Mouse (Mus musculus): ENCODE data around the gene Slco1c1.
"Not testable (repeated sequence)": the region's sequence is repeated elsewhere in the genome, so short reads cannot be mapped to it uniquely, and the experiment has no call there.

The Slco1c1 gene

DNA sequence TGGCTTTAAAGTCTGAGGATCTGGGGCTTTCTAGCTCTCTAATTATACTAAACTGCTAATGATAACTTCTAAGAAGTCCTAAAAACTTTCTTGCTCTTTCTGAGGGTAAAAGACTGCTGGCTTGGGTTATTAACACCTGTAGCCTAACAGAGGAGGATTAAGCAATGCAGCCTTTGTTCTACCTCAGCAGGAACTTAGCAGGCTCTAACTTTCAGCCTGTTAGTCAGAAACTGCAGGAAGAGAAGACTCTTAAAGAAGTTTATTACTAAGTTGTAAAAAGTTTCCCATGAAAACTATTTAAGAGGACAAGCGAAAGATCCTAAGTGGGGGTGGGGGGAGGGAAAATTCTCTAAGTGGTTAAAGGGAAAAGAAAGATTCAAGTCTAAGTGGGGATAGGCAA lies 65.8 kb downstream of the Slco1c1 start:
- DNase-seq (ENCODE audit: low spot score in 2 of 2), result no peak

DNA sequence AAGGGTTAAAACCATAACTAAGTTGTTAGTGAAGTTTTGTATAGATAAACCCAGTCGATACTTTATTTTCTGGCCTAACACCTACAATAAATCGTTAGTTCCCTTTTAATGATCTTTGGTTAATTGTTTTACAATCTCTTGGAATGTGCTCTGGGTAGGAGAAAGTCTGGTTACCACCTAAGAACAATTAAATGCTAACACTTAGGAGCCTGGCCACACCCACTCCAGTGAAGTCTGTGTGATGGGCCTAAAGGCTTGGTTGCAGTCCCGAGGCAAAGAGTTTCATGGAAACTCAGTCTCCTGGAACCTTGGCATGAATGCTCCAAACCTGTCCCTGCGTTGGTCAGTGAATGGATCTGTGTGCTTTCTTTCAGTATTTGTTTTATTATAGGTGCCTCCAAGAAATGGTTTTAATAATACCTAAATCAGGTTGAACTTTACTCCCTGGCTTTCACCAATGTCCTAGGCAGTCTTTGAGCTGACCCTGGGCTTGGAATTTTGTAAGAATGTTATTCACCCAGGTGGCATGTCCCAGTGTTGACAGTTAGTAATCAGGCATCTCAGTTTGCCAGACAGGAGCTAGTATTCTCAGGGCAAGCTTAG lies 66.5 kb downstream of the Slco1c1 start:
- not testable (repeated sequence) for DNase-seq (ENCODE audit: low spot score in 2 of 2)

DNA sequence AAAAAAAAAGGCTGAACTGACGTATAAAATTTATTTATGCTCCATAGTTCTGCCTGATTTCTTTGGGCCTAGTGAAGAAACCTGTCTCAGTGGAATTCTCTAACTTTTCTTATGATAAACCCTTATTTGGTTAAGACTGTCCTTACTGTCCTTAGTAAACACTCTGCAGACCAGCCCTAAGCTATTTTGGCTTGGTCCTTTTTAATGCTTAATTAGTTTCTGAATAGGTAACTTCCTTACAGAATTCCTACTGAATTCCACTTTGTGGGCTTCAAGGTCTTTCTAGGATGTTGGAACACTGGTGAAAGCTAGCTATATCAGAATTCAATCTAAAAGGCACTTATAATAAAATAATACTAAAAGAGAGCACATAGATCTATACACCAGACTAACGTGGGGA lies 71.9 kb downstream of the Slco1c1 start:
- DNase-seq (ENCODE audit: low spot score in 2 of 2), result no peak

DNA sequence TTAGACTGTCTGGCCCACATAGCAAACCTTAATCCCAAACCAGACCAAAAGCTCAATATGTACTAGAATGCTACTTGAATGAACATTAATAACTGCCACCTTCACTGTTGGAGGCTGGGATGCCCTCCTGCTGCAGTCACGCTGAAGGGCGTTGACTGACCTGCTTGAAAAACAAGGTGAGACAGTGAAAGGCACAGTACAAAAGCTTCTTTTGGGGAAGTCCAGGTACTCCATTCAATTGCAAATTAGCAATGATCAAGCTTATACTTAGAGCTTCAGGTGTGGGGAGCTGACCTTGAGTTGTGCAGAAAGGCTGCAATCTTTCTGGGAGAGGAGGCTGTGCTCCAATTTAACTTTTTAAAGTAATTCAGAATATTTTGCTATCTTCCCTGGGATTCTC lies 72.9 kb downstream of the Slco1c1 start:
- no peak for DNase-seq (ENCODE audit: low spot score in 2 of 2)

DNA sequence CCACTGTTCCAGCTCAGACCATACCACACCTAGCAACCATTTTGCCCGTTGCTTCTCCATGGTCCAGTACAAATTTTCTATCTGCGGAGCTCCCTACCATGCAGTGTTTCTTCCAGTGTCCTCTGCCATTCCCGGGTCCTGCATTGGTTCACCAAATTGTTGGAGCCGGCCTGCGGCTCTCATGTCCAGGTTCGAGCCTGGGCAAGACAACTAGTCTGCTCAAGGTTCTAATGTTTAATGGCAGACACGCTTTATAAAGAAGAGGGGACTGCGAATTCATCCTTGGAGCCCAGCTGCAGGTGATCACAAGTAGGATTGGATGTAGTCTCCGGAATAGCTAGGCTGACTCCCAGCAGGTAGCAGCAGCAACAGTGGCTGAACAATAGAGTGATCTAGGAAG lies 76.8 kb downstream of the Slco1c1 start:
- no peak for DNase-seq (ENCODE audit: low spot score in 2 of 2)

DNA sequence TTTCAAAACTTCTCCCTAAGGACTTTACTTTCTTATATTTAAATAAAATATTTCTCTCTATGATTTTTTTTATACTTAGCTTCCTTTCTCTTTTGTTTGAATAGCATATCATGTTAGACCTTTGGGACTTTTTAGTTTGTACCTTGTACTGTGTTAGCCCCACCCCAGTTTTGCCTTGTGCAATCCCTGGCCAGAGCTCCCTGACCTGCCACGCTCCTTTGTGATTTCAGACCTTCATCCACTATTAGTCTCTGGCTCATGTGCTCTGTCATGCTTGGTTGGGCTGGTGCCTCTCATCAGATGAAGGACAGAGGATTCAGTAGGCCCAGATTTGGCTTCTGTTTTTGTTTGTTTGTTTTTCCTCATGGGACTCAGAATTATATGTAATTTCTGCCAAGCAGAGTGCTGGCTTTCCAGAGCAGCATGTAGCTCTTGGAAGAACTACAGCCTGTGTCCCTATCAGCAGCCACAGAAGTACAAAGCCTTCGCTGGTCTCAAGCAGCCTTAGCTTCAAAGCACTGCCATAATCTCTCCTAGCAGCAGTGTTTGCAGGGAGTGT lies 86.6 kb downstream of the Slco1c1 start:
- DNase-seq (ENCODE audit: low spot score in 2 of 2), result no peak

DNA sequence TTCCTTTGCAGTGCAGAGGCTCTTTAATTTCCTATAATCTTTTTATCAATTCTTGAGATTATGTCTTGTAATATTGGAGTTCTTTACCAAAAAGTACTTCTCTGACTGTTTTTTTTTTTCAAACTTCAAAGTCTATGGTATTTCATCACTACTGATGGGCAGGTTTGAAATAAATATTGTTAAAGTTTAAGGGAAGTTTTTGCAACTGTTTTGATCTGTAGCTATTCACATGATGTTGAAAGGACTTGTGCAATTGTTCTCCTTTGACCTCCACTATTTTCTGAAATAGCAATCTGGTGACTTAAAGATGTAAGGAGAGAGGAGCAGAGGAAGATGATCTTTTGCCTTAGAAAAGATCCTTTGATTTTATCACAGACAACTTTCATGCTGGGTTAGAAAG lies 89.8 kb downstream of the Slco1c1 start:
- DNase-seq (ENCODE audit: low spot score in 2 of 2), result no peak

DNA sequence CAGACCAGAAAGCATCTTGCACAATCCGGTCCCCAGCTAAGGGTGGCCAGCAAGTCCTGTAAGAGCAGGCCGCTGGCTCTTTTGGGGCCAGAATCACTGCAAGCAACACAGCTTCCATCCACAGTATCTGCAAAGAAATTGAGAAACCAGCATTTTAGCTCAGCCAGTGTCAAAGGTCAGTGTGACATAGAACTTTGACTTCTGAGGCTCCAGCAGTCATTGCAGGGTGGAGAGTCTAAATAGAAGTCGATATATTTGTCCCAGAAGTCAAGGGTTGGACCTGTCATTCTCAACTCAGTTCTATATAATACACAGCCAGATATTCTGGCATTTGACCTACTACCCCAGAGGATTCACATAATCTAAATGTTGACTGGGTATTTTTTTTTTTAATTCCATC lies 91.2 kb downstream of the Slco1c1 start:
- no peak for DNase-seq (ENCODE audit: low spot score in 2 of 2)
